Mouse (Mus musculus) intestine, postnatal 0 days (tissue): Measurements from ENCODE around the gene Hyal3. TPM values are rescaled to one million over a fixed set of nuclear protein-coding genes. Genes with fewer than 3 reads are reported as not detected.

Experiments
- ATAC-seq: fragments of 200-750 bp; cut with Nextera tagmentation; 2 replicates; pipeline ENCODE4 v1.8.0; 2017; ENCODE audit warnings: mild to moderate bottlenecking, moderate TSS enrichment, moderate library complexity
- H3K27ac ChIP-seq: fragments of 300-500 bp; sonication (generic); 2 replicates; pipeline ENCODE4 v1.5.1; 2014; ENCODE audit warnings: mild to moderate bottlenecking, low read depth, low read length, moderate library complexity
- H3K27me3 ChIP-seq: fragments of 300-500 bp; sonication (generic); replicated peaks from 2 replicates; pipeline ENCODE4 v1.6.1; 2014; ENCODE audit warnings: low read length, mixed read lengths; ENCODE audit not compliant: control insufficient read depth, insufficient read depth
- H3K36me3 ChIP-seq: fragments of 300-500 bp; sonication (generic); 2 replicates; pipeline ENCODE4 v1.6.1; 2014; ENCODE audit warnings: mild to moderate bottlenecking, moderate library complexity; ENCODE audit not compliant: control insufficient read depth, insufficient read depth
- H3K4me1 ChIP-seq: fragments of 300-500 bp; sonication (generic); replicated peaks from 2 replicates; pipeline ENCODE4 v1.6.1; 2014; ENCODE audit warnings: antibody characterized with exemption, low read length, mixed read lengths; ENCODE audit not compliant: control insufficient read depth, insufficient read depth
- H3K4me2 ChIP-seq: fragments of 300-500 bp; sonication (generic); replicated peaks from 2 replicates; pipeline ENCODE4 v1.6.1; 2014; ENCODE audit warnings: low read depth, mild to moderate bottlenecking, moderate library complexity
- H3K4me3 ChIP-seq: fragments of 300-500 bp; sonication (generic); 2 replicates; pipeline ENCODE4 v1.5.1; 2014; ENCODE audit warnings: low read depth, low read length
- H3K9ac ChIP-seq: fragments of 300-500 bp; sonication (generic); 2 replicates; pipeline ENCODE4 v1.6.1; 2014; ENCODE audit warnings: mild to moderate bottlenecking, low read depth, low read length
- H3K9me3 ChIP-seq: fragments of 300-500 bp; sonication (generic); 2 replicates; pipeline ENCODE4 v1.6.1; 2016; ENCODE audit warnings: mixed run types; ENCODE audit not compliant: control insufficient read depth
- CTCF ChIP-seq: sonication (generic); IDR thresholded peaks from 2 replicates; pipeline ENCODE4 v1.5.1; 2016; ENCODE audit warnings: low read depth, mild to moderate bottlenecking, control low read depth, antibody characterized with exemption, moderate library complexity
- WGBS: fragments of 180-500 bp; shearing (Covaris S2); extraction: QIAGEN DNeasy Blood & Tissue Kit; methylation state at CpG from one replicate; pipeline ENCODE4 v1.1.7; 2014; 5-methylcytosine and 5-hydroxymethylcytosine counted together
- polyA plus RNA-seq: library from polyadenylated mRNA; unstranded; fragments of >200 nt; fragmentation: Nextera tagmentation; extraction: Ambion mirVana; gene quantifications from 2 replicates; pipeline ENCODE4 v1.2.1, GENCODE M21; 2015

Gene Hyal3
- polyA plus RNA-seq, 1 experiment from 2014 or later: 0.50 TPM

- no peak overlapping the region for H3K27ac ChIP-seq
- no peak overlapping the region for H3K4me3 ChIP-seq
- ATAC-seq: no peak
- H3K9me3 ChIP-seq: no peaks in the 10 kb centered on the region
- no peak overlapping the region for H3K4me2 ChIP-seq
- H3K36me3 ChIP-seq: peaks cover 12% of the 10 kb centered on the region; the same call in 1 of the 2 replicates
- H3K27me3 ChIP-seq: no peaks in the 10 kb centered on the region
- 78% methylated on average over 5 of the region's 5 CpGs for WGBS
- TF ChIP-seq CTCF: no peak
- no peak overlapping the region for H3K9ac ChIP-seq
- H3K4me1 ChIP-seq: peaks cover 10% of the 10 kb centered on the region; the same call in 1 of the 2 replicates
These were observed 32.7 kb upstream of the Hyal3 start for GRCm38 (mm10) chr9:107547957-107548356.

GRCm38 (mm10) chr9:107548820-107549219, 31.8 kb upstream of the Hyal3 start:
- Histone ChIP-seq H3K36me3 (peaks cover 12% of the 10 kb centered on the region; the same call in 1 of the 2 replicates), H3K4me3 (no peak overlapping the region), H3K27ac (no peak overlapping the region), H3K4me2 (no peak overlapping the region), H3K4me1 (peaks cover 16% of the 10 kb centered on the region; the same call in 1 of the 2 replicates), H3K9ac (no peak overlapping the region), H3K9me3 (no peaks in the 10 kb centered on the region), H3K27me3 (no peaks in the 10 kb centered on the region)
- WGBS: 89% methylated on average over 10 of the region's 10 CpGs
- no peak for TF ChIP-seq CTCF
- ATAC-seq: no peak

- peaks cover 17% of the 10 kb centered on the region; the same call in 1 of the 2 replicates for H3K4me1 ChIP-seq
- ATAC-seq: no peak
These were observed 31.1 kb upstream of the Hyal3 start for GRCm38 (mm10) chr9:107549297-107550074.

DNA sequence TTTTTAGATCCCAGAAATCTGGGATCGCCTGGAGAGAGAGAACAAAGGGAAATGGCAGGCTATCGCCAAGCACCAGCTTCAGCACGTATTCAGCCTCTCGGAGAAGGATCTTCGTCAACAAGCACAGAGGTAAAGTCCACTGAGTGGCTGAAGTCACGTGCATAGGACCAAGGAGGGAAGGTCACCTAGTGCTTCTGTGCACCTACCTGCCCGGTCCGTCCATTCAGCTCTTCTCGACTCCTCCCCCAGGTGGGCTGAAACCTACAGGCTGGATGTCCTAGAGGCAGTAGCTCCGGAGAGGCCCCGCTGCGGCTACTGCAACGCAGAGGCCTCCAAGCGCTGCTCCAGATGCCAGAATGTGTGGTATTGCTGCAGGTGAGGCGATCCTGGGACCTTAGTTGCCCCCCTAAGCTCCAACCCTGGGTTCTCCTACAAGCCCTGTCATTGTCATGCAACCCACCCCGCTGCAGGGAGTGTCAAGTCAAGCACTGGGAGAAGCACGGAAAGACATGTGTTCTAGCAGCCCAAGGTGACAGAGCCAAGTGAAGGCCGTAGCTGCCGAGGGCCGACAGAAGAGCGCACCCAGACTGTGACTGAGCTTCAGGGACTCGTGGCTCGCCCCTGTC, 30.0 kb upstream of the Hyal3 start:
- no peak for ATAC-seq
- no peak for TF ChIP-seq CTCF
- H3K4me3 ChIP-seq: peak overlapping the region; percentile 41

More at GRCm38 (mm10) chr9:107549297-107550074, 31.1 kb upstream of the Hyal3 start:
- Histone ChIP-seq H3K9me3 (no peaks in the 10 kb centered on the region), H3K4me2 (no peak overlapping the region), H3K36me3 (peaks cover 5% of the 10 kb centered on the region; the same call in 1 of the 2 replicates), H3K27ac (no peak overlapping the region), H3K4me3 (no peak overlapping the region), H3K27me3 (no peaks in the 10 kb centered on the region), H3K9ac (no peak overlapping the region)
- no peak for TF ChIP-seq CTCF
- WGBS: 84% methylated on average over 20 of the region's 20 CpGs

GRCm38 (mm10) chr9:107551117-107551889, 29.3 kb upstream of the Hyal3 start, which contains the start of gene Rassf1:
Gene Rassf1, plus strand, starts transcription at chr9:107551555.
- Histone ChIP-seq H3K4me1 (peaks cover 17% of the 10 kb centered on the region; the same call in 1 of the 2 replicates), H3K4me2 (peak within 1 kb of the TSS; percentile 86), H3K27me3 (no peaks in the 10 kb centered on the region), H3K9me3 (no peaks in the 10 kb centered on the region), H3K9ac (peak within 1 kb of the TSS; percentile 50), H3K36me3 (no peaks in the 10 kb centered on the region; the same call in 1 of the 2 replicates), H3K4me3 (peak within 1 kb of the TSS; percentile 41), H3K27ac (peak within 1 kb of the TSS; percentile 73)
- ATAC-seq: 0 out of 2 replicates have a peak, but pooled peaks have one; percentile 13
- TF ChIP-seq CTCF: peak; percentile 2; the same call in 1 of the 2 replicates
- 2% methylated on average over 62 of the region's 63 CpGs for WGBS

More for the DNA sequence above, 30.0 kb upstream of the Hyal3 start:
- peak overlapping the region; percentile 50; the same call in 1 of the 2 replicates for H3K9ac ChIP-seq
- H3K4me1 ChIP-seq: peaks cover 17% of the 10 kb centered on the region; the same call in 1 of the 2 replicates
- H3K27me3 ChIP-seq: no peaks in the 10 kb centered on the region
- peak overlapping the region; percentile 86 for H3K4me2 ChIP-seq
- no peaks in the 10 kb centered on the region for H3K9me3 ChIP-seq
- peak overlapping the region; percentile 73 for H3K27ac ChIP-seq
- 31% methylated on average over 23 of the region's 23 CpGs for WGBS
- H3K36me3 ChIP-seq: no peaks in the 10 kb centered on the region; the same call in 1 of the 2 replicates
